Mouse (Mus musculus) skeletal muscle tissue, adult 2 months (tissue): ENCODE measurements at regions not wholly inside any gene's neighbourhood (a gene's known extent, or its start where the extent isn't known, plus 50 kb on each side); places are given as distances from the start of the nearest gene placed in this dataset.
A peak's percentile ranks its signal among the peaks of the same experiment; 100 is the strongest.

Source experiments
- DNase-seq: peaks from one replicate; pipeline ENCODE4 v3.0.0-alpha.2; 2012; ENCODE audit warnings: low read depth, low spot score

DNA sequence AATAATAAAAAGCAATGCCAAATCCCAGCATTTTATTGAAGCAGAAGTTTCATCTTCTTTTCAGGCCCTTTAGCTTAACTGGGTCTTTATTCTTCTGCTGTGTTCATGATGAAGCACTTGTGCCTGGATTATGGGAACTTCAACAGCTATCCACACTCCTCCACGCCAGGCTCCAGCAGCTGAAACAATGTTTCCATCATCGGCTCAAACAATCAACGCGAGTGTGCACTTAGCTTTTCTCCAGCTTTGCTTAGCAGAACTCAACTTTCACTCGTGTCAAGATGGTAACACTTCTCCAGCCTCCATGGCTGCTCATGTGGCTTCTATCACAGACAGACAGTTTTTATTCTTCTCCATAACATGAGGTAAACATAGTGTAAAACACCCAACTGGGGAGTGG, 143.8 kb upstream of the Mdm1 start:
- DNase-seq: no peak

DNA sequence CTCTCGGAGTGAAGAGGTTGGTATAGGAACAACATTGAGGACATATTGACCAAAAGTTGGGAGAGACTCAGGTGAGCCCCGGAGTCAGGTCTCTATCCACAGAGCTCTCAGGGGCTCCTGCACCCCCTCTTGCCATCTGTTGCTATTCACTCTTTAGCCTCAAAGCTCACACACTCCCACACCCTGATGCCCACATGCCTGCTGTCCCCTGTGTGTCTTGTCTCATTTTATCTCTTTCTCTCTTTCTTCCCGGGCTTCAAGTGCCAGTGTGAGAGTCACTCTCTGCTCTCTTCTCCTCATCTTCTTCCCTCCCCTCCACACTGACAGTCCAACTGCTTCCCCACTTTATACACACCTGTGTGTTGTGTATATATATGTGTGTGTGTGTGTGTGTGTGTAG, 141.0 kb upstream of the Mdm1 start:
- DNase-seq: no peak

DNA sequence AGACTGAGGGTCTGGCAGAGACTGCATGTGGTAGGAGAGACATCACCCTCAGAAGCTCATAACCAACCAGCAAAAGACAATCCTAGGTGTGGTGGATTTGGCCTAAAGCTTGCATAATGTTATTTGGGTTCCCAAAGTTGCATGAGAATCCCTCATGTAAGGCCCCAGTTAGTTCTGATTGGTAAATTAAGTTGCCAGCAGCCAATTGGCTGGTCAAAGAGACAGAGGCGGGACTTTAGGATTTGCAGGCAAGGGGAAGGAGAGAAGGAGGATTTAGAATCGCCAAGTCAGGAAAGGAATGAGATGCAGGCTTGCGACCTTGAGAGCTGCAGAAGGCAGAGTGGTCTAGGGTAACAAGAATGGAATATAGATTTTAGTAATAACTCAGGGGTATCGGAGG, 140.1 kb upstream of the Mdm1 start:
- DNase-seq: no peak

DNA sequence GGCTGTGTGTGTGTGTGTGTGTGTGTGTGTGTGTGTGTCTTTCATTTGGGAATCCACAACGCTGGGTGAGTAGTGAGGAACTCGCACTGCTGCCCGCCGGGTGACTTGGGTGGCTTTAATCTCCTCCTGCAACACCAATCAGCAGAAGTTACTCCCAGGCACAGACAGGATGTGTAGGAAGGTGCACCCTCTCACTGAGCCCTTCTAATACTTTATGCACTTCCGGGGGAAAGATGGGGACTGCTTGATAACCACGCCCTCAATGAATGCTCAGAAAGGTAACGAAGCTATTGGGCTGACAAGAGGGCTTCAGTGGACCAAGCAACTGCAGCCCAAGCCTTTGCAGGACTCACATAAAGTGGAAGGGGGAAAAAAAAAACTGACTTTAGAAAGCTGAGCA, 139.6 kb upstream of the Mdm1 start:
- no peak for DNase-seq

DNA sequence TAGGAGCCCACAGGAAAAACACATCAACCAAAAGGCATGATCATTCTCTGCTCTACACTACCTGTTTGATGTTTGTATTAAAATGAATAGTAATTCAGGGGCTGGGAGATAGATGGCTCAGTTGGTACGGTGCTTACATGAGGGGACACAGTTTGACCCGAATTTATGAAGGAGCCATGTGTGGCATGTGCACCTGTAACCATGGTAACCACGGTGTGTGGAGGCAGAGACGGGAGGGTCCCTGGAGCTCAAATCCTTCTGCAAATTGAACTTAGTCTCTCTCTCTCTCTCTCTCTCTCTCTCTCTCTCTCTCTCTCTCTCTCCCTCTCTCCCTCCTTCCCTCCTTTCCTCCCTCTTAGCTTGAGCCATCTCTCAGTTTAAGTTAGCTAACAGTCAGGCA, 139.1 kb upstream of the Mdm1 start:
- DNase-seq: no peak

DNA sequence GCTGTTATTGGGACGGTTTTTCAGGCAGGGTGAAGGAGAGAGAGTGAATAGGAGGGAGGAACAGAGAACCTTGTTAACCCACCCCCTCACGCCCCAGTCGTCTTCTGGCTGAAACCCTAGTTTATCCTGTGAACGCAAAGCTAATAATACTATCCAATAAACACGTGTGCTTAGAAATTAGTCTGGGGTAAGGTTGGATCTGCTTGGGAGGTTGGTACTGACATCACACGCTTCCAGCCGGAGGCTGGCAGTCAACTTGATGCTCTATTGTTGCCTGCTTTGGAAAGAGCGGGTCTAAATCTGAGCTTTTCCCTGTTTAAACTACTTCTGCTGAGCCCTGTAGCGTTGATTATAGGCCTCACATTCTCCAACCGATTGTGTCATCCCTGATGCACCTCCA, 138.4 kb upstream of the Mdm1 start:
- no peak for DNase-seq

DNA sequence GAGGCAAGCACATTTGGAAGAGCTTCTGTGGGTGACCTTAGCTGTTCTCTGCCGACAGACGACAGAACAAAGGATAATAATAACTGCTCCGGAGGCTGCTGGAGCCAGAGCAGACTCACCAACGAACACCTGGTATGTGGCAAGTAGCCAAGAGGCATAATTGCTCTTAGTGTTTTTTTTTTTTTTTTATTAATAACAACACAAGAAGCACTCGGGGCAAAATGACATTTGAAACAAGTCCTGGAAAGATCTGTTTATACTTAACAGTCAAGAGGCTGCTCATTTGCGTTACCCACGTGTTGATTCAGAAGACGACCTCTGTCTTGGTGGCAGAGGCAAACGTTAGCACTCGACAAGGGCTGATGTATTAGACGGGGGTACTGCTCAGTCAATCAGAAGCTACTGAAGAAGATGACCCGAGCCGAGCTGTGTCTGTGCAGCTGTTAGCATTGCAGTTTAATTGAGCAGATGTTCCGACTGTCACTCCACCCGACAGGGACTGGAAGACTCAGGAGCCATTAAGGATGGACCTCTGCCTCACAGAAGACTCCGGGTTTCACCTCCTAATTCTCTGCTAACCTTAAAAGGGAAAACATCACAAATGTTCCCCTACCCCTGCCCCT, 137.8 kb upstream of the Mdm1 start:
- DNase-seq: no peak

DNA sequence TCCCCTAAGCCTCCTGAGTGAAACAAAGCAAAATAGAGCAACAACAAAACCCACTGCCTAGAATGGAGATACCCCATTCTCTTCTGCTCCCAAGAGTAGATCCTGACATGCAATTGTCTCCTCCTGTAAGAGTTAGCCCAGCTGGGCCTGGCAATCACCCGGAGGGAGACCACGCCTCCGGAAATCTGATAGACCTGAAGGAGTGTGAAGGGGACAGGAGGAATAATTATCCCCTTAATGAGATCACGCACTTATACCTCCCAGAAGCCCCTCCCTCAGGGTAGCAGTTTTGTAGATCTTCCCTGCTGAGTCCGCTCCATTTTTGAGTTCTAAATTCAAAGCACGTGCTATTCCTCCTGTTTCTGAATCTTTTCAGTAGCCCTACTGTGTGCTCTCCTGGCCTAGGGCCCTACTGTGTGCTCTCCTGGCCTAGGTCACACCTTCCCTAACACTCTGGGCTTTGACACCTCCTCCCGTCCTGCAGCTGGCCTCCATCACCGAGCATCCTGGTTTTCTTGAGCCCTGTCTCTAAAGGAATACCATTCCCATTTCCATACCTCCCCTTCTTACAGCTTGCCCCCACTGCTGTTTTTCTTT, 137.2 kb upstream of the Mdm1 start:
- DNase-seq: no peak

DNA sequence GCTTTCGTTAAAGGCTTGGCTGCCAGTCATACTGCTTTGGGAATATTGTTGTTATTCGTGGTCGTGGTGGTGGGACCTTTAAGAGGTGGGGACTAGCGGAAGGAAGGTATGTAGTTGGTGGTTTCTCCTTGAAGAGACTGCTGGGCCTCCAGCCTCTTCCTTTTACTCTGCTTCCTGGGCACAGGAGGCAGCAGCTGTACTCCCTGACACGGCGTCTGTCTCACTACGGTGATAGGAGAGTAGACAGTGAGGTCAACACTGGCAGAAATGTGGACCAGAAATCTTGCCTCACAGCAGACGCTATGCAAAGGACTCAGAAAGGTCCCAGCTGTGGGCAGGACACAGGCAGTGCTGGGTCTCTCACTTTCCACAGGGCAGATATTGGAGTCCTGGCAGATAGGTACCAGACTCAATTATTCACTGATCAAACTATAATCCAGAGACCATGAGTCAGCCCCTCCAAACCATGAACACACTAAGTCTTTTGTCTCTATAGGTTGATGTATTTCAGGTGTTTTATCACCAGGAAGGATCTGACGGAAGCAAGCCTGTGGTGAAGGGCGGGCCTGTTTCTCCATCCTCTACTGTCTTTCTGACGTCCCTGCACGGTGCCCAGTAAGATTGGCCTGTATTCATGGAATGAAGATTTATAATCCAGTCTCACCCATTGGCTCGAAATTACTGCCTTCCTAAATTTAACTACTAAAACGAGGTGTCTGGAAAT, 134.6 kb upstream of the Mdm1 start:
- no peak for DNase-seq

DNA sequence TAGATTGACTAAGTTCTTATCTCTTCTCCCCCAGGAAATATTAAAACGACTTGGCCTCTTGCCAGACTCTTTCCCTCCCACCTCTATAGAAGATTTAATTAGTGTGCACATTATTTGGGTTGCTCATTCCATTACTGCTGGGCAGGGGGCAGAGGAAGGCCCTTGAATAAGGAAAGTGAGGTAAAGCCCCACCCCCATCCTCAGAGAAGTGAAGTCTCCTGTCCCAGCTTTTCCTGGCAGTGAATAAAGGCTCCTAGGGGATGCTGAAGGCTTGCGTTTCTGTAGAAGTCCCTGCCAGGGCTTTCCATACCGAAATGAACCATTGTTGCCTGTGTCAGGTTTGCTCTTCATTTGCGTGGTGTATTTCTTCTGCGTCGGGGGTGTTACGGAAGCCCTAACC, 133.8 kb upstream of the Mdm1 start:
- DNase-seq: no peak

DNA sequence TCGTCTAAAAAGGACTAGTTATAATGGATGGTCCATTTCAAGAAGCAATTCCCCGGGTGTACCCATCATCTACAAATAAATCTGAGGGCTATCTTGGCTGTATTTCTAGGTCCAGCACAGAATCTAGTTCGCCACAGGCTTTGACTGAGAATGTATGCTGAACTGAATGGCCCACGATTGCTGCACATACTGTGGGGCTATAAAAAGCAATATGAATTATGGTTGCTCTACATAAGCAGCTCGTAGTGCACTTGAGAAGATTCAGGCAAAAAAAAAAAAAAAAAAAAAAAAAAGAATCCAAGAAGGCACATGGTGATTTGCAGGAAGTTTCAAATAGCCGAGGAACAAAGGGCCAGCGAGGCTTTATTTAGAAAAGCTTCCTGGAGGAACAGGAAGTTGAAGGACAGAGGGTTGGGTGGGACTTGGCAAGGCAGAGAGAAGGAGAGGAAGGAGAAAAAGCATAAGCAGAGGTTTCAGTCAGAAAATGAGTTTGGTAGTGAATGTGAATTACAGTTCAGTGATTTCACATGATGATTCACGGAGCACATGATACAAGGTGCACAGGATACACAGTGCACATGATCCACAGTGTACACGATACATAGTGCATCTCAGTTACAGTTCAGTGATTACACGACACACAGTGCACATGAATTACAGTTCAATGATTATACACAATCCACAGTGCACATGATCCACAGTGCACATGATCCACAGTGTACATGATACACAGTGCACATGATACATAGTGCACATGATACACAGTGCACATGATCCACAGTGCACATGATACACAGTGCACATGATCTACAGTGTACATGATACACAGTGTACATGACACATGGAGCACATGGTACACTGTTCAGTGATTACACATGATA, 129.7 kb upstream of the Mdm1 start:
- DNase-seq: peak; percentile 44

DNA sequence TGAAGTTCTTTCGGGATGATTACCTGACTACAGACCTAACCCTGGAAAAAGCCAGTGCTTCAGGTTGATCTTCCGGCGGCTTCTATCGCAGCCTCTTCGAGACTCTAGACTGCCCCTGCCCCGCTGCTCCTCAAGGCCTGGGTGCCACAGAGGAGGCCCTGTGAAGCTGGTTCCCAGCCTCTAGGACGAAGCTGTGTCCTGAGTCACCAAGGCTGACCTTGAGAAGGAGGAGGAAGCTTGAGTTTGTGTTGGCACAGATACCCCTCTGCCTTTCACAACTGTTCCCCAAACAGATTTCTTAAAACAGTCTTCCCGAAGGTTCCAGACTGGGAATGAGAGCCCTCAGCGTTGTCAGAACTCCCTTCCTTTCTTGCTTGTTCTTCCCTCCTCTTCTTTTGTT, 112.8 kb upstream of the Mdm1 start:
- DNase-seq: no peak

DNA sequence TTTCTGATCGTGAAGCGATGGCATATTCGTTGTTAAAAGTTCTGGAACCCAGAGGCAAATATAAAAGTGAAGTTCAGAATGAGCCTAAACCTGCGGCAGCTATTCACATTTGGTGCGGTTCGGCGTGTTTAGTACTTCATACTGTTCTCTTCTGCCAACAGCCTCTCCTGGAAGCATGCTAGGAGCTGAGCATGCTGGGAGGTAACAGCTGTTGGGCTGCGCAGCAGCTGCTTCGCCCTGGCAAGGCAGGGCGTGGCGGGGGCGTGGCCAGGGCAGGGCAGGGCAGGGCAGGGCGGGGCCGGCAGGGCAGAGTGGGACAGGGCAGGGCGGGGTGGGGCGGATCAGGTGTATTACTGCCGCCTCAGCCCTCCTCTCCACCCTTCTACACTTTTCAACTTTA, 107.2 kb upstream of the Mdm1 start:
- no peak for DNase-seq

DNA sequence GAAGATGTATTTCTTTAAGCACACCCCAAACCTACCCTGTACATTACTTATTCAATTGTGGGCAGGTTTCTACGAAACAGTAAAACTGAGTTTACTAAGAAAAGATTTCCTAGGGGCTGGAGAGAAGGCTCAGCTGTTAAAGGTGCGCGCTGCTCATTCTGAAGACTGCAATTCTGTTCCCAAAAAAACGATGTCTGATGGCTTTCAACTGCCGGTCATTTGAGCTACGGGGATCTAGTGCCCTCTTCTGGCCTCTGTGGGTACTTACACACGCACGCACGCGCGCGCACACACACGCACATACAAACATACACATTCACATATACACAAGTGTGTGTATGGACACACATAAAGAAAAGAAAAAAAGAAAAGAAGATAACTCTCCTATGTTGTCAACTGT, 106.6 kb upstream of the Mdm1 start:
- no peak for DNase-seq

DNA sequence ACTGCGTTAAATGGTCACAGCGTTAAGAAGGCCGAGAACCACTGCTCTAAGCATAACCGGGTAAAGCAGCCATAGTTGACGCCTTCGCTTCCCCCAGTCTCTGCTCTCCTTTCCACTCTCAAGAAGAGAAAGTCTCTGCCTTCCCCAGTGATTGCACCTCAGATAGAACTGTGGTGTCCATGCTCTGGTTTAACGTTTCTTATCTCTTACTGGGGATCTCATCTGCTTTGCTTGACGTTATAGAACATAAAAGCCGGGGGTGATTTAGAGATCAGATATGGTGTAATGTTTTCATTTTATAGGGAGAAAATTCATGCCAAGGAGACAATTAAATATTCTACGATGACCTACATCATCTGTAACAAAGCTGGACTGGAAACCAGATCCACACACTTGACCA, 103.1 kb upstream of the Mdm1 start:
- DNase-seq: no peak

DNA sequence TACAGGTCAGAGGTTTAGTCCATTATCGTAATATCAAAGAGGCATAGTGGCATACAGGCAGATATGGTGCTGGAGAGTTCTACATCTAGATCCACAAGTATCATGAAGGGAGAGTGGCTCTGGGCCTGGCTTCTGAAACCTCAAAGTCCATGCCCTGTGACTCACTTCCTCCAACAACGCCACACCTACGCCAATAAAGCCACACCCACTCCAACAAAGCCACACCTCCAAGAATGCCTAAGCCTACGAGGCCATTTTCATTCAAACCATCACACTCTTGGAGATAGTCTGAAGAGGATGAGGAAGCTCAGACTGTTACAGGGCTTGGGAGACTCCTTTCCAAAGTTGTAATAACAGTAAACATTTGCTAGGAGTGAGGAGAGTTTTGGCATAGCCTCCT, 102.6 kb upstream of the Mdm1 start:
- DNase-seq: no peak

DNA sequence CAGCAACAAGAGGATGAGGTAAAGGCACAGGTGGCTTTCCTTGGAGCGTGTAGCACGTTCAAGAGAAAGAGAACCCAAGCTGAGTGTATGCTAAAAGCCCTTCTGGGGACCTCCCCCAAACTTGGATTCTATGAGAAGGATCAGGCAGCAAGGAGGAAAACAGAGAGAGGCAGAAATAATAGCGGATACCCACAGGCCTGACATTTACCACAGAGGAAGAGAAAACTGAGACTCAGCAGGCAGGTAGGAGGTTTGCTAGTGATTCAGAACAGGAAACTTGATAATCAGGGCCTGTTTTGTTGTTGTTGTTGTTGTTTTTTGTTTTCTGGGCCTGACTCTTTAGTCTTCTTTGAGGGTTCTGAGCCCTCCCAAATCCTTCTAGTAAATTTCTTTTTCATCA, 100.5 kb upstream of the Mdm1 start:
- DNase-seq: no peak

DNA sequence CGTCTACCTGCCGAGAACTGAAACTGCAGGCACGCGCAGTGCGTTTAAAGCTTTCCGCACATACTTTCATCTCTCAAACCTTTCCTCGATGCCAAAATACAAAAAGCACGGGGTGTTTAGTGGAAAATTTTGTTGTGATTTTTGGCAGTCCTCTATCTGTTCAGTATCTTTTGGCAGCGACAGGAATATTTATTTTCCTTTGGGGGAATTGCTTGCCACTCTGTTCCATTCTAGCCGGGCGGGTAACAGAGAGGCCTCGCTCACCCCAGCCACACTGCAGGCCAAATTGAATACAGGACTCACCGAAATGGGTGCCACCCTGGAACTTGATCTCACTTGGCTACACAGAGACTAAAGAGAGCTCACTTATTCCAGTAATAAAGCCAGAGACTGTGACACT, 97.8 kb upstream of the Mdm1 start:
- DNase-seq: no peak

DNA sequence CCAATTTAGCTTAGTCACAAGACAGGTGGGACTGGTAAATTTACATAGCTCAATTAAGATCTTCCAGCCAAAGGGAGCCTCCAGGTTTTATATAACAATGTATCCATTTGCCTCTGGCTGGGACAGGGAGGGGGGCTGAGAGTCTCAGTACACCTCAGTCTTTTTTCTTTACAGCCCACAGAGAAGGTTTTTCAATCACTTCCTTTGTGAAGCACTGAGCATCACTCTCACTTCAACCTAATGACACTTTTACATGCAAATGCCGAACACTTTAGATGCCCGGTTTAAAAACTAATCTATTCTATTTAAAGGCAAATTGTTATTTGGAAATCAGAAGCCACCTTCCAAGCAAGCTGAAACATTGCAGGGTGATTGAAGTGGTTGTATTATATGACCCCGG, 96.8 kb upstream of the Mdm1 start:
- no peak for DNase-seq

DNA sequence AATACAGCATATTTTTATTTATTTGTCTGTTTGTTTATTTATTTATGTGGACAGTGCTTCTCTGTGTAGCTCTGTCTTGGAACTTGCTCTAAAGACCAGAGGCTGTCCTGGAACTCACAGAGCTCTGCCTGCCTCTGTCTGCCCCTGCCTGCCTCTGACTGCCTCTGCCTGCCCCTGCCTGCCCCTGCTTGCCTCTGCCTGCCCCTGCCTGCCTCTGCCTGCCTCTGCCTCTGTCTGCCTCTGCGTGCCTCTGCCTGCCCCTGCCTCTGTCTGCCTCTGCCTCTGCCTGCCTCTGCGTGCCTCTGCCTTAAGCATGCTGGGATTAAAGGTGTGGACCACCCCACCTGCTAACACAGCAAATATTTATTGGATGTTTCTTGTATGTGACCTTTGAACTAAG, 96.2 kb upstream of the Mdm1 start:
- no peak for DNase-seq

DNA sequence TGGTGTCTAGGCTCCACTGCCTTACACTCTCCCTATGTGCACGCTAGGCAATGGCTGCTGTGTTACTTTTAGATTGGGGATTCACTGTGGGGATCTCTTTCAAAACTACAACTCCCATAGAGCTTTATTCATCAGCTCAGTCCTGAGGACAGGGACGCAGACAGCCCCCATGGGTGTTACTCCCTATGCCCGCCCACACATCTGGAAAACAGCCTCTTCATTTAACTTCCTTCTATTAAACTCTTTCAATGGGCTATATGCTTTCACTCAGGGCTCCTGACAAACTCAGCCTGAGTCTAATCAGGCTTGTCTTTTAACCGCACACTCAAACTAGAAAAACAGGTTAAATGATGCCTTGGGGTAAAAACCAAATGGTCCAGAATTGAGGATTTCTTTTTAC, 95.3 kb upstream of the Mdm1 start:
- DNase-seq: no peak

DNA sequence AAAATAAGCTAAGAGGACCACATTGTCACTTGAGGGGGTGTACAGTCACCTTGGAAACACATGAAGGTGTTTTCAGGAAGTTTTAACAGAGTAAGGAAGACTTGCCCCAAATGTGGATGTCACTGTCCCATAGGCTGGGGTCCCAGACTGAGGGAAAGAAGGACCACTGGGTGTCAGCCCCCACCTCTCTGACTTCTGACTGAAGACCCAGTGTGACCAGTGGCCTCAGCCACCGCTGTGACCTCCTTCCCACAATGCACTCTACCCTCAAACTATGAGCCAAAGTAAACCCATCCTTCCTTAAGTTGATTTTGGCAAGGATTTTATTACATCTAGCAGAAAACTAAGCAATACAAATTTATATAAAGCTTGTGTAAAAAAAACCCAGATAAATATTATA, 94.8 kb upstream of the Mdm1 start:
- no peak for DNase-seq

DNA sequence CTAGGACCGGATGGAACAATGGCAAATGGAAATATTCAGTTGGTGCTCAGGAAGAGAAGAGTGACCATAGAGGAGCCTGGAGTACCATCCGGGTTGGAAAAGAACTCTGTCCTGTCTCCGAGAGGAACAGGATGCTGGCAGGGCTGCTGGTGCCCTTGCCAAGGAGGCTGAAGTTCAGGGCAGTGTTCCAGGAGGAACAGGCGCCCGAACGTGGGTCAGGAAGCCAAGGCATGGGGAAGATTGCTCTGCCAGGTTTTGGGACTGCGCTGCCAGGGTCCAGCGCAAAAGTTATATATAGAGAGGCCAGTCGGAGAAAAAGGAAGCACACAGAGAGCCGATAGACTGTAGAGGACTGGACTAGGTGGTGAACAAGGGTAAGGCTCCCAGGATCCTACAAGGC, 92.3 kb upstream of the Mdm1 start:
- DNase-seq: peak; percentile 92
